Mouse (Mus musculus) monocyte, adult 2 months (primary cell): ENCODE measurements around the gene Fblim1.
"Not testable (repeated sequence)": the region's sequence is repeated elsewhere in the genome, so short reads cannot be mapped to it uniquely, and the experiment has no call there.

ENCODE experiments used
- DNase-seq, 2 experiments: peaks; one replicate each; pipeline ENCODE4 v3.0.0; 2022; ENCODE audit warnings: low spot score in 2 of 2, low read depth in 1 of 2

Gene Fblim1

GRCm38 (mm10) chr4:141570821-141571220 is 35.1 kb downstream of the Fblim1 start:
- DNase-seq = no peak

- DNase-seq = no peak
These were observed 35.9 kb downstream of the Fblim1 start for GRCm38 (mm10) chr4:141570004-141570403.

DNA sequence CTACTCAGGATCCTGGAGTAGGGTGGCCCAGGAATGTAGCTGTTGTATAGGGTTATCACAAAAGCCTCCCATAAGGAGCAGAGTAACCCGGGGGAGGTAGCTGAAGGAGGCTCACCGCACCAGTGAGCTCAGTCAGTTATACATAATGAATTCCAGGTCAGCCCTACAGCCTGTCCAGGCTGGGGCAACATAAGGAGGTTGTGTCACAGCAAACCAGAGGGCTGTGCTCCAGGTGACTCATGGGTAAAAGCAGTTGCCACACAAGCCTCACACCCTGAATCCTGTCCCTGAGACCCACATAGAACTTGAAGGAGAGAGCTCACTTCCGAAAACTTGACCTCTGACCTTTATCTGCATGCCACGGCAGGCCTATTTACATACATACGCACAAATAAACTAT is 36.9 kb downstream of the Fblim1 start:
- no peak for DNase-seq

DNA sequence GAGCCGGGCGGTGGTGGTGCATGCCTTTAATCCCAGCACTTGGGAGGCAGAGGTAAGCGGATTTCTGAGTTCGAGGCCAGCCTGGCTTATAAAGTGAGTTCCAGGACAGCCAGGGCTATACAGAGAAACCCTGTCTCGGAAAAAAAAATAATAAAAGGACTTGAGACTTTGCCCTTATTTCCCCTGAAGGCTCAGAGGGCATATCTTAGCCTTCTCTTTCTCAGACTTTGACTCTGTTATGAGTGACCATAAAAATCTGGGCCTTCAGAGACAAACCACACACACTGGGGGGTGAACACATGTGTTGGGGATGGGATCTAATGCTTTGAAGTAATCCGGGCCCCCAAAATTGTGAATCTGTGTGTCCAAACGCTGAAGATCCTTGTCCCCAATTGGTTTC is 38.7 kb downstream of the Fblim1 start:
- not testable (repeated sequence) for DNase-seq

DNA sequence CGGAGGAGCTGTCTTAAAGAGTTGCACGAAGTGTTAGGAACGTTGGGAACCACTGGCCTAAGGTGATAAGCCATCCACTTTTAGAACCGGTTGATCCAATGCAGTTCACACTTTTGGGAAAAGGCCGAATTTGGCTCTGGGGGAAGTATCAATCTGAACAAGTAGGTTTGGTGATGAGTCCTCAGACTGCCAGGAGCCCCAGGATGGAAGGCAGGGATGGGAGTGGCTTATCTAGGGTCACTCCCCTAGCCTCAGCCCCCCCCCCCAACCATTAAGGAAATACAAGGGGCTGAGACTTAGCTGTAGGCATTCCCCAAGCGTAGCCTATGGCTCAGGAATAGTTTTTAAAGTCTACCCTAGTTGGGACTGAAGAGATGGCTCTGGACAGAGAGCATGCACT is 39.7 kb downstream of the Fblim1 start:
- DNase-seq = no peak

DNA sequence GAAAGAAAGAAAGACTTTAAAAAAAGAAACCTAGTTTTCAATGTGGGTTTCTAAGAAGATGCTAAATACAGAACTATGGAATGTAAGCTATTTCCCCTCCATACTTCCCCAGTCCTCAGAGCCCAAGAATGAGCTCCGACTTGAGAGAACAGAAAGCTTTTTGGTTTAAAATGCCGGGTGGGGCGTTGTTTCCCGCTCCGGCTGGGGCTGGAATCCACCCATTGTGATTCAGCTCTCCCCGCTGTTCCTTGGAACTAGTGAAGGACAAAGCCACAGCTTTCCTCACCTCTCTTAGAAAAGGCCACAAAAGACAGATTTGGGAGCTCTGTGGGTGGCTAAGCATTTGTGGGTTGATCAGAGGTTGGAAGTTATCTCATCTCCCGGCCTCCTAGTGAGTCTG is 40.6 kb downstream of the Fblim1 start:
- no peak for DNase-seq

DNA sequence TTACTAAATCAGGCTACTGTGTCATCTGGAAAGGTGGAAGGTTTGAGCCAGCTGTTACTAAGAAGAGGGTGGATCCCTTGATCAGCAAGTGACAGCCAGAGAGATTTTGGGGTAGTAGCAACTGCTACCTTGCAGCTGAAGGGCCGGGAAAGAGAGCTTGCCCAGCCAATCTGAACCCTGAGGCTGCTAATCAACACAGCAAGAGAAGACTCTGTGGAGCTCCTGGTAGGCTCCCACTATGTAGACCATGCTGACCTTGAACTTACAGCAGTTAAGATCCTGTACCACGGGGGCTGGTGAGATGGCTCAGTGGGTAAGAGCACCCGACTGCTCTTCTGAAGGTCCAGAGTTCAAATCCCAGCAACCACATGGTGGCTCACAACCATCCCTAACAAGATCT is 41.2 kb downstream of the Fblim1 start:
- DNase-seq = no peak

DNA sequence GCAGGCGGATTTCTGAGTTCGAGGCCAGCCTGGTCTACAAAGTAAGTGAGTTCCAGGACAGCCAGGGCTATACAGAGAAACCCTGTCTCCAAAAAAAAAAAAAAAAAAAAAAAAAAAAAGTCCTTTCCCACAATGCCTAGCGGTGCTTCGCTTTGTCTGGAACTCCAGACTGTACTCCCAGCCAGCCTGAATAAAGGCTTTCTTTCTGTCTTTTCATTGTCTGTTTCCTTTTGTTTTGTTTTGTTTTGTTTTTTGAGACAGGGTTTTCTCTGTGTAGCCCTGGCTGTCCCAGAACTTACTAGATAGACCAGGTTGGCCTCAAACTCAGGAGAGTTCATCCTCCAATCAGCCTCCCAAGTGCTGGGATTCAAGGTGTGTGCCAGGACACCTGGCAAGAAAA is 41.7 kb downstream of the Fblim1 start:
- no peak for DNase-seq

- DNase-seq = no peak
These were observed 43.6 kb downstream of the Fblim1 start for GRCm38 (mm10) chr4:141562281-141562680.

DNA sequence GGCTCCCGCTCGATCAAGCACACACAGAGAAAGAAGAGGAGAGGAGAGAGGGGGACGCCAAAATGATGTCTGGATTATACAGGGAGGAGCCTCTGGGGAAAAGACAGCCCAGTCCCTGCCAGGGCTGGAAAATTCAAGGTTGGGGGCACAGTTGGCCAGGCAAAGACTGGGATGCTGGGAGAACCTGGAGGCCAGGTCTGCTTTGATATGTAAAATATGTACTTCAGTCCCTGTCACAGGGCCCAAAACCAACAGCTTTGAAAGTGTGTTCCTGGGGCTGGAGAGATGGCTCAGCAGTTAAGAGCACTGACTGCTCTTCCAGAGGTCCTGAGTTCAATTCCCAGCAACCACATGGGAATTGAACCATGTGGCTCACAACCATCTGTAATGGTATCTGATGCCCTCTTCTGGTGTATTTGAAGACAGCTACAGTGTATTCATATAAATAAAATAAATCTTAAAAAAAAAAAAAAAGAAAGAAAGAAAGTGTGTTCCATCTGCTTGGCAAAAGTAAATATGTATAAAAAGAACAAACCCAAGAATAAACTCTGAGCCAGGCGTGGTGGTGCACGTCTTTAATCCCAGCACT is 44.5 kb downstream of the Fblim1 start:
- DNase-seq = not testable (repeated sequence)

DNA sequence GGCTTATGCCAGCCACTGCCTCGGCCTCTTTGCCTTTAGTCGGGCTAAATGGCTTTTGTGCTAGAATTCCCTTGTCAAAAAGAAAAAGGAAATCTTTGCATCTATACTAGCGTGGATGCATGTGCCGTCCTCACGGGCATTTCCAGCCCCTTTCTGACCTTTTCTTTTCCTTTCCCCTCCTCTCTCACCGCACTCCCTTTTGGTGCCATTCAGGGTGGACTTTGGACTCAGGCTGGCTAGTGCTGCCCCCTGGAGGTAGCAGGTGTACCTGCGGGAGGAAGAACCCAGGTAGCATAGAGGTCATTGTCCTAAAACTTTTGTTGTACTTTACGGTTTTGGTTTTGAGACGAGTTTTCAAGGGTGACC is 46.0 kb downstream of the Fblim1 start:
- peak in 1 of 2 experiments; percentile 67 for DNase-seq

DNA sequence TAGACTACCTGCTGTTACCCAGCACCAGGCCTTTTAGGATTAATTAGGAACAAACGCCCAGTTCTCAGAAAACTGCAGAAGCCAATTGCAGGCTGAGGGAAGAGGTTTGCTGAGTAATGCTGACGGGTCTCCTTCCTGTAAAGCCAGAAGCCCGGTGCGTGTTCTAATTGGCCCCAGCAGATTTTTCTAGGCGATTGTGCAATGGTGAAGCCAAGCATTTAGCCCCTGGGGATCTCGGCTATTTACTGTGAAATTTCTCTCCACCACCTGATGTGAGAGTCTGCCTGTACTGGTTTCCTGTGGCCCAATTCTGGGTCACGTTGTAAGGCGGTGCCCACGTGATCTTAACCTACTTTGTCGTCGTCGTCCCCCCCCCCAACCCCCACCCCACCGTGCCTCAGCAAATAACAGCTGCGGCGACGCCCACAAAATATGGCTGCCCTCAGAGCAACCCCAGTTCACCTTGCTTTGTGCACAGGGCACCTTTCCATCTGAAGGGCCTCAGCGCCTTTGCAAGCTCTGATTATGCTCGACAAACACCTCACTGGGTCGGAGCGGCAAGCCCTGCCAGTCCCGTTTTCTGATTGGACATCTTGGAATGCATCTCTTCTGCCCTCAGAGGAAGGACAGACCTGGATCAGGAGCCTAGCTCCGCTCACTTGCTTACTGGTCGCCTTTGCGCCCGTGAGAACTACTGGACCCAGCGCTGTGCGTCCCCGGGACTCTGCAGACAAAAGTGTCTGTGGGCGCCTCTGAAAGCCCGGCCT is 46.6 kb downstream of the Fblim1 start:
- peak in 1 of 2 experiments; percentile 68 for DNase-seq

- DNase-seq = peak in 1 of 2 experiments; percentile 19
These were observed 47.2 kb downstream of the Fblim1 start for GRCm38 (mm10) chr4:141558658-141559057.

GRCm38 (mm10) chr4:141556163-141556562 is 49.7 kb downstream of the Fblim1 start:
- not testable (repeated sequence) for DNase-seq

- DNase-seq = not testable (repeated sequence)
These were observed 51.5 kb downstream of the Fblim1 start for GRCm38 (mm10) chr4:141554255-141554865.

GRCm38 (mm10) chr4:141552484-141552883 is 53.4 kb downstream of the Fblim1 start:
- DNase-seq = no peak

GRCm38 (mm10) chr4:141547299-141547698 is 58.6 kb downstream of the Fblim1 start:
- DNase-seq = no peak

- DNase-seq = peak in 1 of 2 experiments; percentile 74
These were observed 59.3 kb downstream of the Fblim1 start for GRCm38 (mm10) chr4:141546334-141547200.

GRCm38 (mm10) chr4:141545743-141546333 is 60.1 kb downstream of the Fblim1 start:
- DNase-seq = peak; percentile 99

GRCm38 (mm10) chr4:141545071-141545742 is 60.7 kb downstream of the Fblim1 start:
- peak in 1 of 2 experiments; percentile 19 for DNase-seq
